Mouse (Mus musculus) embryonic facial prominence, embryonic 11.5 days (tissue): ENCODE data around the gene Snd1. TPM values are rescaled to one million over a fixed set of nuclear protein-coding genes. Genes with fewer than 3 reads are reported as not detected.

Source experiments
- ATAC-seq: fragments of 200-750 bp; cut with Nextera tagmentation; replicated peaks from 2 replicates; pipeline ENCODE4 v1.8.0; 2017; ENCODE audit warnings: low read depth; ENCODE audit not compliant: insufficient number of reproducible peaks, low FRiP score, low TSS enrichment
- DNase-seq: peaks from one replicate; pipeline ENCODE4 v3.0.0-alpha.2; 2015; ENCODE audit warnings: low spot score
- H3K27ac ChIP-seq: fragments of 300-500 bp; sonication (generic); replicated peaks from 2 replicates; pipeline ENCODE4 v1.5.1; 2014; ENCODE audit warnings: mild to moderate bottlenecking, low read depth, low read length, control low read depth
- H3K27me3 ChIP-seq: fragments of 300-500 bp; sonication (generic); 2 replicates; pipeline ENCODE4 v1.6.1; 2014; ENCODE audit warnings: mild to moderate bottlenecking, low read length, moderate library complexity, mixed read lengths; ENCODE audit not compliant: control insufficient read depth, insufficient read depth
- H3K36me3 ChIP-seq: fragments of 300-500 bp; sonication (generic); replicated peaks from 2 replicates; pipeline ENCODE4 v1.6.1; 2014; ENCODE audit warnings: low read depth, mild to moderate bottlenecking, low read length, moderate library complexity, mixed read lengths; ENCODE audit not compliant: control insufficient read depth, insufficient read depth
- H3K4me1 ChIP-seq: fragments of 300-500 bp; sonication (generic); 2 replicates; pipeline ENCODE4 v1.6.1; 2014; ENCODE audit warnings: low read length, mixed read lengths; ENCODE audit not compliant: control insufficient read depth, insufficient read depth
- H3K4me2 ChIP-seq: fragments of 300-500 bp; sonication (generic); 2 replicates; pipeline ENCODE4 v1.6.1; 2014; ENCODE audit warnings: low read depth, mild to moderate bottlenecking, control low read depth, low read length, moderate library complexity
- H3K4me3 ChIP-seq: fragments of 300-500 bp; sonication (generic); 2 replicates; pipeline ENCODE4 v1.5.1; 2014; ENCODE audit warnings: low read depth, low read length, control low read depth
- H3K9ac ChIP-seq: fragments of 300-500 bp; sonication (generic); replicated peaks from 2 replicates; pipeline ENCODE4 v1.6.1; 2014; ENCODE audit warnings: mild to moderate bottlenecking, control low read depth, low read length
- H3K9me3 ChIP-seq: fragments of 300-500 bp; sonication (generic); replicated peaks from 2 replicates; pipeline ENCODE4 v1.6.1; 2016; ENCODE audit warnings: mild to moderate bottlenecking, low read length, inconsistent platforms, mixed read lengths; ENCODE audit not compliant: control insufficient read depth
- WGBS: fragments of 180-500 bp; shearing (Covaris S2); extraction: QIAGEN DNeasy Blood & Tissue Kit; methylation state at CpG from one replicate; pipeline ENCODE4 v1.1.7; 2014; 5-methylcytosine and 5-hydroxymethylcytosine counted together
- polyA plus RNA-seq: library from polyadenylated mRNA; unstranded; fragments of >200 nt; fragmentation: Nextera tagmentation; extraction: Ambion mirVana; gene quantifications from 2 replicates; pipeline ENCODE4 v1.2.1, GENCODE M21; 2014

Gene Snd1
- polyA plus RNA-seq, 1 experiment from 2014 or later: 92.6 TPM

GRCm38 (mm10) chr6:28767891-28768481, 293.0 kb downstream of the Snd1 start:
- no peak overlapping the region for H3K27ac ChIP-seq
- no peaks in the 10 kb centered on the region for H3K9me3 ChIP-seq
- H3K4me3 ChIP-seq: no peak overlapping the region
- H3K9ac ChIP-seq: no peak overlapping the region
- H3K4me2 ChIP-seq: no peak overlapping the region
- ATAC-seq: no peak
- no peaks in the 10 kb centered on the region for H3K27me3 ChIP-seq
- H3K4me1 ChIP-seq: no peaks in the 10 kb centered on the region
- DNase-seq: no peak
- WGBS: 92% methylated on average over 6 of the region's 6 CpGs
- no peaks in the 10 kb centered on the region for H3K36me3 ChIP-seq

- no peaks in the 10 kb centered on the region for H3K4me1 ChIP-seq
- H3K4me3 ChIP-seq: no peak overlapping the region
- DNase-seq: no peak
- H3K27ac ChIP-seq: no peak overlapping the region
- no peaks in the 10 kb centered on the region for H3K9me3 ChIP-seq
- H3K27me3 ChIP-seq: no peaks in the 10 kb centered on the region
- H3K9ac ChIP-seq: no peak overlapping the region
- no peaks in the 10 kb centered on the region for H3K36me3 ChIP-seq
- 27% methylated on average over 2 of the region's 2 CpGs for WGBS
- ATAC-seq: no peak
- no peak overlapping the region for H3K4me2 ChIP-seq
Observed at GRCm38 (mm10) chr6:28771331-28771730, 296.4 kb downstream of the Snd1 start.

GRCm38 (mm10) chr6:28781696-28782095, 306.8 kb downstream of the Snd1 start:
- no peak overlapping the region for H3K9ac ChIP-seq
- H3K36me3 ChIP-seq: no peaks in the 10 kb centered on the region
- no peaks in the 10 kb centered on the region for H3K9me3 ChIP-seq
- no peak for DNase-seq
- H3K4me3 ChIP-seq: no peak overlapping the region
- no peak overlapping the region for H3K4me2 ChIP-seq
- no peak overlapping the region for H3K27ac ChIP-seq
- 72% methylated on average over 3 of the region's 3 CpGs for WGBS
- no peaks in the 10 kb centered on the region for H3K27me3 ChIP-seq
- no peak for ATAC-seq
- no peaks in the 10 kb centered on the region for H3K4me1 ChIP-seq

GRCm38 (mm10) chr6:28783082-28783647, 308.2 kb downstream of the Snd1 start:
- no peak overlapping the region for H3K4me3 ChIP-seq
- DNase-seq (no peak), ATAC-seq (peak; percentile 48; the same call in 1 of the 2 replicates)
- no peak overlapping the region for H3K4me2 ChIP-seq
- H3K27ac ChIP-seq: no peak overlapping the region
- no peak overlapping the region for H3K9ac ChIP-seq
- 69% methylated on average over 4 of the region's 4 CpGs for WGBS
- no peaks in the 10 kb centered on the region for H3K36me3 ChIP-seq
- no peaks in the 10 kb centered on the region for H3K27me3 ChIP-seq
- H3K9me3 ChIP-seq: no peaks in the 10 kb centered on the region
- no peaks in the 10 kb centered on the region for H3K4me1 ChIP-seq

GRCm38 (mm10) chr6:28783953-28784352, 309.0 kb downstream of the Snd1 start:
- WGBS: 49% methylated on average over 5 of the region's 5 CpGs
- H3K9me3 ChIP-seq: no peaks in the 10 kb centered on the region
- H3K36me3 ChIP-seq: no peaks in the 10 kb centered on the region
- H3K4me1 ChIP-seq: no peaks in the 10 kb centered on the region
- no peaks in the 10 kb centered on the region for H3K27me3 ChIP-seq
- no peak overlapping the region for H3K27ac ChIP-seq
- H3K9ac ChIP-seq: no peak overlapping the region
- H3K4me3 ChIP-seq: no peak overlapping the region
- no peak overlapping the region for H3K4me2 ChIP-seq
- ATAC-seq (no peak), DNase-seq (no peak)

GRCm38 (mm10) chr6:28785770-28786169, 310.8 kb downstream of the Snd1 start:
- H3K9me3 ChIP-seq: no peaks in the 10 kb centered on the region
- H3K9ac ChIP-seq: no peak overlapping the region
- WGBS: 70% methylated on average over 8 of the region's 8 CpGs
- DNase-seq (no peak), ATAC-seq (no peak)
- no peaks in the 10 kb centered on the region for H3K36me3 ChIP-seq
- H3K27ac ChIP-seq: no peak overlapping the region
- H3K4me2 ChIP-seq: no peak overlapping the region
- H3K27me3 ChIP-seq: no peaks in the 10 kb centered on the region
- H3K4me3 ChIP-seq: no peak overlapping the region
- H3K4me1 ChIP-seq: no peaks in the 10 kb centered on the region

- DNase-seq (no peak), ATAC-seq (no peak)
- Histone ChIP-seq H3K4me2 (no peak overlapping the region), H3K36me3 (no peaks in the 10 kb centered on the region), H3K9ac (no peak overlapping the region), H3K4me3 (no peak overlapping the region), H3K27ac (no peak overlapping the region), H3K9me3 (no peaks in the 10 kb centered on the region), H3K27me3 (no peaks in the 10 kb centered on the region), H3K4me1 (no peaks in the 10 kb centered on the region)
- WGBS: 76% methylated on average over 6 of the region's 6 CpGs
Observed at GRCm38 (mm10) chr6:28787133-28787532, 312.2 kb downstream of the Snd1 start.

GRCm38 (mm10) chr6:28789685-28790084, 314.7 kb downstream of the Snd1 start:
- H3K4me1 ChIP-seq: no peaks in the 10 kb centered on the region
- DNase-seq: no peak
- no peaks in the 10 kb centered on the region for H3K9me3 ChIP-seq
- no peaks in the 10 kb centered on the region for H3K36me3 ChIP-seq
- H3K4me3 ChIP-seq: no peak overlapping the region
- H3K27me3 ChIP-seq: no peaks in the 10 kb centered on the region
- no peak for ATAC-seq
- H3K9ac ChIP-seq: no peak overlapping the region
- H3K27ac ChIP-seq: no peak overlapping the region
- H3K4me2 ChIP-seq: no peak overlapping the region
- 83% methylated on average over 4 of the region's 4 CpGs for WGBS
